Mouse (Mus musculus): ENCODE measurements around the gene Trp53i11.

DNA sequence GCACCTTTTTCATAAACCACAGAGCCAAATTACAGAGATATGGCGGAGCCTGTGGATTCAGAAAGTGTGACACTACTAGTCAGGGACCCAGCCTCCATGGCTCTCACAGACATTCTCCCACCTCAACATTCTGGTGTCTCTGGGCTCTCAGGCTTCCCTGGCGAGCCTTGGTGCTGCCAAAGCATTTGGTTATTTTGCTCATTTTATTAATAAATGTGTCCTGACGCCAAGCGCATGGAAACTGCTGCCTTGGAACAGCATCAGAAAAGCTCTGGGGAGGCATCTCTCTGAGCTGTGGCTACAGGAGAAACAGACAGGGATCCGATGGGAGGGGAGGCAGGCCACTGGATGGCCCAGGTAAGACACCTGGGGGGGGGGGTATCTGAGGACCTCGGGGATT, 15.4 kb upstream of the Trp53i11 start:
- no peak for TF ChIP-seq POLR2A (IDR thresholded peaks at IDR 0.05; ENCODE audit: control insufficient read depth, low read depth, low read length)
- TF ChIP-seq CTCF (IDR thresholded peaks at IDR 0.05; ENCODE audit: control insufficient read depth, insufficient read depth, insufficient replicate concordance, low read depth, low read length), result no peak

All from testis, adult 2 months (tissue).